Mouse (Mus musculus) kidney, adult 2 months (tissue): ENCODE measurements around the gene Cldn7. TPM values are rescaled to one million over a fixed set of nuclear protein-coding genes. Genes with fewer than 3 reads are reported as not detected.
"Not testable (repeated sequence)": the region's sequence is repeated elsewhere in the genome, so short reads cannot be mapped to it uniquely, and the experiment has no call there.

Experiments used
- DNase-seq: peaks from one replicate; pipeline ENCODE4 v3.0.0; 2021
- H3K27ac ChIP-seq: fragments of 200-500 bp; 2 replicates; pipeline ENCODE4 v1.5.1; 2012; ENCODE audit warnings: low read depth, low read length, control low read depth, inconsistent platforms; ENCODE audit not compliant: insufficient read depth
- H3K27me3 ChIP-seq: fragments of 200-500 bp; replicated peaks from 2 replicates; pipeline ENCODE4 v1.6.1; 2012; ENCODE audit warnings: mild to moderate bottlenecking, moderate library complexity, low read length, inconsistent platforms; ENCODE audit not compliant: control insufficient read depth, insufficient read depth
- H3K36me3 ChIP-seq: fragments of 200-500 bp; 2 replicates; pipeline ENCODE4 v1.6.1; 2012; ENCODE audit warnings: mild to moderate bottlenecking, moderate library complexity, low read length, inconsistent platforms; ENCODE audit not compliant: control insufficient read depth, insufficient read depth
- H3K4me1 ChIP-seq: fragments of 200-500 bp; 2 replicates; pipeline ENCODE4 v1.6.1; 2011; ENCODE audit warnings: low read length; ENCODE audit not compliant: control insufficient read depth, insufficient read depth
- H3K4me3 ChIP-seq: fragments of 200-500 bp; 2 replicates; pipeline ENCODE4 v1.5.1; 2011; ENCODE audit warnings: mild to moderate bottlenecking, low read depth, low read length, control low read depth; ENCODE audit not compliant: insufficient read depth
- CTCF ChIP-seq: fragments of 200-500 bp; conservative IDR thresholded peaks from 2 replicates; pipeline ENCODE4 v1.5.1; 2011; ENCODE audit warnings: low read depth, mild to moderate bottlenecking, control low read depth, low read length, moderate library complexity, mixed read lengths; ENCODE audit not compliant: insufficient read depth, insufficient read length
- POLR2A ChIP-seq: fragments of 200-500 bp; IDR thresholded peaks from one replicate; pipeline ENCODE4 v1.6.1; 2011; ENCODE audit warnings: low read depth, low read length, control low read depth
- WGBS: fragments of 180-500 bp; shearing (Covaris S2); methylation state at CpG from one replicate; pipeline ENCODE4 v1.1.7; 2018; 5-methylcytosine and 5-hydroxymethylcytosine counted together
- polyA plus RNA-seq: library from polyadenylated mRNA; depleted of rRNA; stranded (reverse); fragments of >200 nt; gene quantifications from 2 replicates; pipeline ENCODE4 v1.2.3, GENCODE M21; 2012

The Cldn7 gene
- polyA plus RNA-seq, 1 experiment = 40.0 TPM

- 15% methylated on average over 29 of the region's 29 CpGs for WGBS
- no peaks in the 10 kb centered on the region for H3K36me3 ChIP-seq
- TF ChIP-seq POLR2A (no peak), CTCF (no peak)
- peak overlapping the region; percentile 49 for H3K4me3 ChIP-seq
- peak; percentile 64 for DNase-seq
- H3K4me1 ChIP-seq = 0 out of 2 replicates have a peak, but pooled peaks cover 4% of the 10 kb centered on the region
- no peaks in the 10 kb centered on the region for H3K27me3 ChIP-seq
- peak overlapping the region; percentile 19 for H3K27ac ChIP-seq
Observed at GRCm38 (mm10) chr11:69947337-69948065, 17.1 kb upstream of the Cldn7 start.

- DNase-seq = peak; percentile 95
- peak within 1 kb of the TSS; percentile 19 for H3K27ac ChIP-seq
- TF ChIP-seq POLR2A = peak; percentile 63
- TF ChIP-seq CTCF = no peak
- WGBS = under 1% methylated on average over 34 of the region's 34 CpGs
- 0 out of 2 replicates have a peak, but pooled peaks cover 4% of the 10 kb centered on the region for H3K4me1 ChIP-seq
- H3K36me3 ChIP-seq = no peaks in the 10 kb centered on the region
- no peaks in the 10 kb centered on the region for H3K27me3 ChIP-seq
- H3K4me3 ChIP-seq = peak within 1 kb of the TSS; percentile 49
Observed at GRCm38 (mm10) chr11:69948066-69948762, 16.4 kb upstream of the Cldn7 start, which contains the start of gene Slc2a4. Slc2a4 (minus strand) TSS chr11:69948188.

- Histone ChIP-seq H3K36me3 (no peaks in the 10 kb centered on the region), H3K4me3 (peak overlapping the region; percentile 5; the same call in 1 of the 2 replicates), H3K27me3 (no peaks in the 10 kb centered on the region), H3K4me1 (0 out of 2 replicates have a peak, but pooled peaks cover 4% of the 10 kb centered on the region), H3K27ac (peak overlapping the region; percentile 9; the same call in 1 of the 2 replicates)
- under 1% methylated on average over 14 of the region's 14 CpGs for WGBS
- DNase-seq = peak; percentile 93
- TF ChIP-seq POLR2A (no peak), CTCF (peak; percentile 97; the same call in 1 of the 2 replicates)
Observed at GRCm38 (mm10) chr11:69948763-69949150, 15.8 kb upstream of the Cldn7 start.

DNA sequence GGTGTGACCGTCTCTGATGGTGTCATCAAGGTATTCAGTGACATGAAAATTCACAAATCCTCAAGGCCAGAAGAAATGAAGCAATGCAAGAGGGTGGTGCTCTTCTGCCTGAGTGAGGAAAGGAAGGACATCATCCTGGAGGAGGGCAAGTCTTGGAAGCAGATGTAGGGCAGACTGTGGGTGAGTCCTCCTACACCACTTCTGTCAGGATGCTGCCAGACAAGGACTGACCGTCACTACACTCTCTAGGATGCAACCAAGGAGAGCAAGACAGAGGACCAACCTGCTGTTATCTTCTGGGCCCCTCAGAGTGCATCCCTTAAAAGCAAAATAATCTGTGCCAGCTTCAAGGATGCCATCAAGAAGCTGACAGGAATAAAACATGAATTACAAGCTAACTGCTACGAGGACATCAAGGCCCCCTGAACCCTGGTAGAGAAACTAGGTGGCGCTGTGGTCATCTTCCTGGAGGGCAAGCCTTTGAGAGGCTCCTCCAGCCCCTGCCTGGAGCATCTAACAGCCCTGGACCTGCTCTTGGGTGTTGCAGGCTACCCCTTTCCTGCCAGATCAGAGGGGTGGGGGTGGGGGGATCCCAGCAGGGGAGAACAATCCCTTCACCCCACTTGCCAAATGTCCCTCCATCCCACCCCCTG, 13.6 kb upstream of the Cldn7 start:
- no peak overlapping the region for H3K27ac ChIP-seq
- H3K36me3 ChIP-seq = no peaks in the 10 kb centered on the region
- H3K4me1 ChIP-seq = 0 out of 2 replicates have a peak, but pooled peaks cover 4% of the 10 kb centered on the region
- DNase-seq = no peak
- peak; percentile 37; the same call in 1 of the 2 replicates for TF ChIP-seq CTCF
- TF ChIP-seq POLR2A = no peak
- H3K27me3 ChIP-seq = no peaks in the 10 kb centered on the region
- no peak overlapping the region for H3K4me3 ChIP-seq
- 51% methylated on average over 4 of the region's 4 CpGs for WGBS

GRCm38 (mm10) chr11:69952274-69952673, 12.3 kb upstream of the Cldn7 start:
- no peaks in the 10 kb centered on the region for H3K27me3 ChIP-seq
- DNase-seq = no peak
- 0 out of 2 replicates have a peak, but pooled peaks cover 4% of the 10 kb centered on the region for H3K4me1 ChIP-seq
- H3K27ac ChIP-seq = no peak overlapping the region
- no peak overlapping the region for H3K4me3 ChIP-seq
- 22% methylated on average over 1 of the region's 1 CpGs for WGBS
- H3K36me3 ChIP-seq = no peaks in the 10 kb centered on the region
- TF ChIP-seq POLR2A (no peak), CTCF (no peak; the same call in 1 of the 2 replicates)

- TF ChIP-seq CTCF = no peak
- TF ChIP-seq POLR2A = no peak
- H3K27ac ChIP-seq = no peak overlapping the region
- H3K4me1 ChIP-seq = 0 out of 2 replicates have a peak, but pooled peaks cover 4% of the 10 kb centered on the region
- no peak for DNase-seq
- no peak overlapping the region for H3K4me3 ChIP-seq
- WGBS = 41% methylated on average over 11 of the region's 11 CpGs
- no peaks in the 10 kb centered on the region for H3K27me3 ChIP-seq
- H3K36me3 ChIP-seq = no peaks in the 10 kb centered on the region
Observed at GRCm38 (mm10) chr11:69953267-69953915, 11.2 kb upstream of the Cldn7 start.

- not testable (repeated sequence) for H3K27me3 ChIP-seq, H3K36me3 ChIP-seq, H3K4me3 ChIP-seq, DNase-seq, H3K4me1 ChIP-seq, H3K27ac ChIP-seq
- WGBS = 69% methylated on average over 4 of the region's 4 CpGs
Observed at GRCm38 (mm10) chr11:69955618-69956017, 9.0 kb upstream of the Cldn7 start.
